Mouse (Mus musculus): ENCODE results near the gene Abhd4. TPM values are rescaled to one million over a fixed set of nuclear protein-coding genes. Genes with fewer than 3 reads are reported as not detected.

Gene Abhd4
- total and polyA plus RNA-seq, 2 experiments from 2014 or later = 103 to 192 TPM

DNA sequence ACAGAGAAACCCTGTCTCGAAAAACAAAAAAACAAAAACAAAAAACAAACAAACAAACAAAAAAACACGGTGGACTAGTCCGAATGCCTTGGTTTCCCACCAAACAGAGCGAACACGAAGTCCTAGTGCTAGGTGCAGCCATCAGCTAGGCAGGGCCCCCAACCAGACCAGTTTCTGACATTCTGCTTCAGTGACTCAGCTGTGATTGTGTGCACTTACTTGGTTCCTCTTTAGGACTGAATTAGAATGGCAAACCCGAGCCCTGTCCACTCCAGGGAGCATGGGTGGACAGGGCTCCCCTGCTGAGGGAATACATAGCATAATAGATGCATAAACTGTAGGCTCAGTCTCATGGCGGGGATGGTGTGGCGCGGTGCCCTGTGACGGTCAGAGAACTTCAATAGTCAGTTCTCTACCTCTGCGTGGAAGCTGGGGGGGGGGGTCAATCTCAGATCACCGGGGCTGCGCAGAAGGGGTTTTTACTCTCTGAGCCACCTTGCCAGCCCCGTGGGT, 23.3 kb upstream of the Abhd4 start:
- Histone ChIP-seq H3K4me3 (ENCODE audit: low read depth, low read length) (no peak overlapping the region), H3K9me3 (replicated peaks; ENCODE audit: control insufficient read depth, low read length) (no peaks in the 10 kb centered on the region), H3K27me3 (ENCODE audit: control insufficient read depth, insufficient read depth, low read length) (no peaks in the 10 kb centered on the region), H3K9ac (replicated peaks; ENCODE audit: low read depth, low read length) (no peak overlapping the region), H3K4me1 (ENCODE audit: control insufficient read depth, insufficient read depth) (peaks cover 30% of the 10 kb centered on the region), H3K27ac (ENCODE audit: low read depth) (no peak overlapping the region), H3K4me2 (ENCODE audit: low read depth, low read length) (no peak overlapping the region), H3K36me3 (replicated peaks; ENCODE audit: control insufficient read depth, insufficient read depth, low read length) (no peaks in the 10 kb centered on the region; the same call in 1 of the 2 replicates)
- TF ChIP-seq CTCF (IDR thresholded peaks at IDR 0.05; ENCODE audit: low read depth) (no peak), EP300 (IDR thresholded peaks at IDR 0.05; ENCODE audit: low read depth) (no peak)
- ATAC-seq (ENCODE audit: insufficient read depth, low read depth) = no peak
- DNase-seq (ENCODE audit: low spot score) = no peak
- 72% methylated on average over 14 of the region's 14 CpGs for WGBS

DNA sequence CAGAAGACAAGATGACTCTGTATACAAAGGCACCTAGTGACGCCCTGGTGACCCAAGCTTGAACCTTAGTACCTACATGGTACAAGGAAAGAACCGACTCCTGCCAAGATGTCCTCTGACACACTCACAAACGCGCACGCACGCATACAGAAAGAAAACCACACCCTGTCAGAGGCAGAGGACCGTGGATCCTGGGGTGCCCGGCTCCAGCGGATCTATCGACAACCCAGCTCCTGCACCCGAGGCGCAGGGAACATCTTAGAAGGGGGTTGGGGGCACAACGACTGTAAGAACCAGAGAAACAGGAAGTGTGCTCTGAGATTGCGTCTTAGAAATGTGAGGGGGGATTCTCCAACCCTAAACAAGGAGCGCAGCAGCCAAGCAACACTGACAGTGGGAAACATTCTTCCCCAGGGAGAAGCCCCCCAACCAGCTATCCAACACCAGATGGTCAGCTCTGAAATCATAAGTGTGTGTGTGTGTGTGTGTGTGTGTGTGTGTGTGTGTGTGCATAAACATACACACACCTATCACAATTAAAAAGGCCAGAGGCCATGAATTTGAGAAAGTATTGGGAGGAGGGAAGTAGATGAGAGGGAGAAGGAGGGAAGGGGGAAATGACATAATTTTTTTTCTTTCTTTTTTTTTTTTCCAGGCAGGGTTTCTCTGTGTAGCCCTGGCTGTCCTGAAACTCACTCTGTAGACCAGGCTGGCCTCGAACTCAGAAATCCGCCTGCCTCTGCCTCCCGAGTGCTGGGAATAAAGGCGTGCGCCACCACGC, 22.6 kb upstream of the Abhd4 start:
- Histone ChIP-seq H3K9ac (replicated peaks; ENCODE audit: low read depth, low read length) (no peak overlapping the region), H3K4me2 (ENCODE audit: low read depth, low read length) (no peak overlapping the region; the same call in 1 of the 2 replicates), H3K4me1 (ENCODE audit: control insufficient read depth, insufficient read depth) (peaks cover 30% of the 10 kb centered on the region), H3K4me3 (ENCODE audit: low read depth, low read length) (no peak overlapping the region), H3K27me3 (ENCODE audit: control insufficient read depth, insufficient read depth, low read length) (no peaks in the 10 kb centered on the region), H3K27ac (ENCODE audit: low read depth) (no peak overlapping the region), H3K36me3 (replicated peaks; ENCODE audit: control insufficient read depth, insufficient read depth, low read length) (no peaks in the 10 kb centered on the region; the same call in 1 of the 2 replicates), H3K9me3 (replicated peaks; ENCODE audit: control insufficient read depth, low read length) (no peaks in the 10 kb centered on the region)
- no peak for DNase-seq (ENCODE audit: low spot score)
- no peak for ATAC-seq (ENCODE audit: insufficient read depth, low read depth)
- 69% methylated on average over 21 of the region's 21 CpGs for WGBS
- TF ChIP-seq EP300 (IDR thresholded peaks at IDR 0.05; ENCODE audit: low read depth) (no peak), CTCF (IDR thresholded peaks at IDR 0.05; ENCODE audit: low read depth) (no peak)

GRCm38 (mm10) chr14:54232143-54232542, 21.8 kb upstream of the Abhd4 start:
- DNase-seq (ENCODE audit: low spot score) (no peak), ATAC-seq (ENCODE audit: insufficient read depth, low read depth) (no peak)
- Histone ChIP-seq H3K9ac (replicated peaks; ENCODE audit: low read depth, low read length) (no peak overlapping the region), H3K4me2 (ENCODE audit: low read depth, low read length) (no peak overlapping the region), H3K27ac (ENCODE audit: low read depth) (0 out of 2 replicates have a peak overlapping the region, but pooled peaks have one; percentile 10), H3K4me1 (ENCODE audit: control insufficient read depth, insufficient read depth) (peaks cover 30% of the 10 kb centered on the region), H3K36me3 (replicated peaks; ENCODE audit: control insufficient read depth, insufficient read depth, low read length) (peaks cover 2% of the 10 kb centered on the region; the same call in 1 of the 2 replicates), H3K4me3 (ENCODE audit: low read depth, low read length) (no peak overlapping the region), H3K27me3 (ENCODE audit: control insufficient read depth, insufficient read depth, low read length) (no peaks in the 10 kb centered on the region), H3K9me3 (replicated peaks; ENCODE audit: control insufficient read depth, low read length) (no peaks in the 10 kb centered on the region)
- WGBS = 55% methylated on average over 9 of the region's 9 CpGs
- no peak for TF ChIP-seq EP300 (IDR thresholded peaks at IDR 0.05; ENCODE audit: low read depth)
- no peak for TF ChIP-seq CTCF (IDR thresholded peaks at IDR 0.05; ENCODE audit: low read depth)

DNA sequence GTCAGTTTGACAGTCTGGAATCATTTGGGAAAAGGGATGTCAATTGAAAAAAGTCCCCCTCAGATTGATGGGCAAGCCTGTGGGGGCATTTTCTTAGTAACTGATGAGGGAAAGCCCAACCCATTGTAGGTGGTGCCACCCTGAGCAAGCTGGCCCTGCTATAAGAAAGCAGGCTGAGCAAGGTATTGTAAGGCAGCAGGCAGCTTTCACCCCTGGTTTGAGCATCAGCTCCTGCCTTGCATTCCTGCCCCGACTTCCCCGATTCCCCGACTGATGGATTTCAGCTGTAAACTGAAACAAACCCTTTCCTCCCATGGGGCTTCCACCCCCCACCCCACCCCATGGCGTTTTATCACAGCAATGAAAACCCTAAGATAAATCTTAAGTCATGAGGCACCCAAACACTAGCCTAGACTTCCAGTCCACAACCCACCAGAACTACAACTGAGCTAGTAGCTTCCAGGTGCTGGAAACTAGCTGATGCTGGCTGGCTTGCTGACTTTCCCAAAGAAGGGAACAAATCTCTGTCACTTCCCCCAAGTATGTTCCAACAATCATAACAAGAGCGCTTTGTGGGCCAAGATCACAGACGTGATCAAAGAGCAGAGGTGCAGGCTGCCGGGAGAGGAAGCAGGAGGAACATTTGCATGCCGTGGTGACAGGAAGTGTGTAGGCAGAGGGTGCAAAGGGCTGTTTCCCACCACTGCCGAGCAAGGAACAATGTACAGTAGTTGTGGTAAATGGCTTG, 21.0 kb upstream of the Abhd4 start:
- Histone ChIP-seq H3K4me2 (ENCODE audit: low read depth, low read length) (peak overlapping the region; percentile 32), H3K27ac (ENCODE audit: low read depth) (peak overlapping the region; percentile 82), H3K4me3 (ENCODE audit: low read depth, low read length) (no peak overlapping the region), H3K4me1 (ENCODE audit: control insufficient read depth, insufficient read depth) (peaks cover 27% of the 10 kb centered on the region), H3K9me3 (replicated peaks; ENCODE audit: control insufficient read depth, low read length) (no peaks in the 10 kb centered on the region), H3K9ac (replicated peaks; ENCODE audit: low read depth, low read length) (0 out of 2 replicates have a peak overlapping the region, but pooled peaks have one; percentile 2), H3K36me3 (replicated peaks; ENCODE audit: control insufficient read depth, insufficient read depth, low read length) (peaks cover 4% of the 10 kb centered on the region; the same call in 1 of the 2 replicates), H3K27me3 (ENCODE audit: control insufficient read depth, insufficient read depth, low read length) (no peaks in the 10 kb centered on the region)
- 20% methylated on average over 9 of the region's 9 CpGs for WGBS
- ATAC-seq (ENCODE audit: insufficient read depth, low read depth) (peak; percentile 62), DNase-seq (ENCODE audit: low spot score) (peak; percentile 67)
- TF ChIP-seq EP300 (IDR thresholded peaks at IDR 0.05; ENCODE audit: low read depth) (peak; percentile 36; the same call in 1 of the 2 replicates), CTCF (IDR thresholded peaks at IDR 0.05; ENCODE audit: low read depth) (no peak)

- H3K27me3 ChIP-seq (ENCODE audit: control insufficient read depth, insufficient read depth, low read length) = no peaks in the 10 kb centered on the region
- no peaks in the 10 kb centered on the region for H3K9me3 ChIP-seq (replicated peaks; ENCODE audit: control insufficient read depth, low read length)
- H3K27ac ChIP-seq (ENCODE audit: low read depth) = peak overlapping the region; percentile 82
- H3K4me3 ChIP-seq (ENCODE audit: low read depth, low read length) = no peak overlapping the region
- ATAC-seq (ENCODE audit: insufficient read depth, low read depth) = no peak; the same call in 1 of the 2 replicates
- H3K36me3 ChIP-seq (replicated peaks; ENCODE audit: control insufficient read depth, insufficient read depth, low read length) = peaks cover 4% of the 10 kb centered on the region; the same call in 1 of the 2 replicates
- peaks cover 21% of the 10 kb centered on the region for H3K4me1 ChIP-seq (ENCODE audit: control insufficient read depth, insufficient read depth)
- 60% methylated on average over 16 of the region's 16 CpGs for WGBS
- TF ChIP-seq EP300 (IDR thresholded peaks at IDR 0.05; ENCODE audit: low read depth) (no peak), CTCF (IDR thresholded peaks at IDR 0.05; ENCODE audit: low read depth) (no peak)
- no peak for DNase-seq (ENCODE audit: low spot score)
- H3K9ac ChIP-seq (replicated peaks; ENCODE audit: low read depth, low read length) = no peak overlapping the region
- H3K4me2 ChIP-seq (ENCODE audit: low read depth, low read length) = peak overlapping the region; percentile 32
Observed at GRCm38 (mm10) chr14:54233559-54234143, 20.3 kb upstream of the Abhd4 start.
